ENCODE assay signal across 8 mouse cellular contexts in genomic region chr6:92534226-92535031, GRCm38 (mm10).
DNase-seq lines count a peak whose midpoint lies in the region; ATAC-seq and TF ChIP-seq lines count a peak whose summit lies in the region.

No protein-coding gene starts in this region.

- no peaks in the 10 kb centered on the region for H3K36me3 ChIP-seq in embryonic facial prominence, embryonic 14.5 days (ENCODE audit: control insufficient read depth, insufficient read depth, low read length)
- no peaks in the 10 kb centered on the region for H3K36me3 ChIP-seq in kidney, adult 2 months (ENCODE audit: control insufficient read depth, insufficient read depth, low read length)
- no peaks in the 10 kb centered on the region for H3K36me3 ChIP-seq in limb, embryonic 10.5 days
- H3K36me3 ChIP-seq in midbrain, embryonic 13.5 days, result no peaks in the 10 kb centered on the region
- no peaks in the 10 kb centered on the region for H3K36me3 ChIP-seq in stomach, embryonic 15.5 days

- H3K4me3 ChIP-seq in embryonic facial prominence, embryonic 14.5 days (ENCODE audit: low read depth, low read length), result peak overlapping the region; percentile 41
- peak overlapping the region; percentile 64 for H3K4me3 ChIP-seq in kidney, adult 2 months (ENCODE audit: insufficient read depth, low read depth, low read length)
- peak overlapping the region; percentile 52 for H3K4me3 ChIP-seq in limb, embryonic 10.5 days
- H3K4me3 ChIP-seq in midbrain, embryonic 13.5 days (replicated peaks), result peak overlapping the region; percentile 26
- H3K4me3 ChIP-seq in stomach, embryonic 15.5 days (replicated peaks), result peak overlapping the region; percentile 55

- peak; percentile 94 for ATAC-seq in embryonic facial prominence, embryonic 14.5 days (ENCODE audit: low read depth)
- 0 out of 2 replicates have a peak, but pooled peaks have one; percentile 56 for ATAC-seq in midbrain, embryonic 13.5 days
- ATAC-seq in stomach, embryonic 15.5 days (ENCODE audit: insufficient read depth, low FRiP score, low read depth), result peak; percentile 90; the same call in 1 of the 2 replicates

- peaks cover 16% of the 10 kb centered on the region for H3K4me1 ChIP-seq in embryonic facial prominence, embryonic 14.5 days (ENCODE audit: control insufficient read depth, insufficient read depth, low read length)
- no peaks in the 10 kb centered on the region for H3K4me1 ChIP-seq in kidney, adult 2 months (ENCODE audit: control insufficient read depth, insufficient read depth, low read length)
- H3K4me1 ChIP-seq in limb, embryonic 10.5 days, result peaks cover 19% of the 10 kb centered on the region
- H3K4me1 ChIP-seq in midbrain, embryonic 13.5 days (replicated peaks), result peaks cover 15% of the 10 kb centered on the region
- H3K4me1 ChIP-seq in stomach, embryonic 15.5 days, result 0 out of 2 replicates have a peak, but pooled peaks cover 6% of the 10 kb centered on the region

- no peak for TF ChIP-seq CTCF in kidney, adult 2 months (conservative IDR thresholded peaks at IDR 0.05; ENCODE audit: insufficient read depth, insufficient read length, low read depth, low read length)

- no peaks in the 10 kb centered on the region for H3K27me3 ChIP-seq in embryonic facial prominence, embryonic 14.5 days (replicated peaks; ENCODE audit: control insufficient read depth, insufficient read depth, low read length)
- H3K27me3 ChIP-seq in kidney, adult 2 months (replicated peaks; ENCODE audit: control insufficient read depth, insufficient read depth, low read length), result no peaks in the 10 kb centered on the region
- H3K27me3 ChIP-seq in limb, embryonic 10.5 days (ENCODE audit: low read depth, poor library complexity, severe bottlenecking), result no peaks in the 10 kb centered on the region
- H3K27me3 ChIP-seq in midbrain, embryonic 13.5 days, result no peaks in the 10 kb centered on the region
- no peaks in the 10 kb centered on the region for H3K27me3 ChIP-seq in stomach, embryonic 15.5 days (replicated peaks)

- no peak overlapping the region for H3K27ac ChIP-seq in embryonic facial prominence, embryonic 14.5 days (replicated peaks; ENCODE audit: low read depth, low read length)
- no peak overlapping the region for H3K27ac ChIP-seq in kidney, adult 2 months (ENCODE audit: insufficient read depth, low read depth, low read length)
- H3K27ac ChIP-seq in limb, embryonic 10.5 days, result peak overlapping the region; percentile 73
- H3K27ac ChIP-seq in midbrain, embryonic 13.5 days, result peak overlapping the region; percentile 27; the same call in 1 of the 2 replicates
- peak overlapping the region; percentile 88 for H3K27ac ChIP-seq in stomach, embryonic 15.5 days

- H3K9me3 ChIP-seq in embryonic facial prominence, embryonic 14.5 days (ENCODE audit: control insufficient read depth, low read length), result no peaks in the 10 kb centered on the region
- no peaks in the 10 kb centered on the region for H3K9me3 ChIP-seq in limb, embryonic 10.5 days (replicated peaks)
- H3K9me3 ChIP-seq in midbrain, embryonic 13.5 days, result no peaks in the 10 kb centered on the region
- no peaks in the 10 kb centered on the region for H3K9me3 ChIP-seq in stomach, embryonic 15.5 days

- TF ChIP-seq POLR2A in kidney, adult 2 months (IDR thresholded peaks at IDR 0.05; ENCODE audit: low read depth, low read length), result no peak

- H3K4me2 ChIP-seq in embryonic facial prominence, embryonic 14.5 days (ENCODE audit: low read depth, low read length), result peak overlapping the region; percentile 66
- H3K4me2 ChIP-seq in midbrain, embryonic 13.5 days (replicated peaks), result peak overlapping the region; percentile 51
- H3K4me2 ChIP-seq in stomach, embryonic 15.5 days, result peak overlapping the region; percentile 60

- peak overlapping the region; percentile 63 for H3K9ac ChIP-seq in embryonic facial prominence, embryonic 14.5 days (ENCODE audit: low read depth, low read length)
- no peak overlapping the region for H3K9ac ChIP-seq in midbrain, embryonic 13.5 days (replicated peaks)
- H3K9ac ChIP-seq in stomach, embryonic 15.5 days, result peak overlapping the region; percentile 41; the same call in 1 of the 2 replicates

- WGBS in embryonic facial prominence, embryonic 14.5 days, result 13% methylated on average over 11 of the region's 11 CpGs
- whole genome bisulfite sequencing in kidney, adult 2 months, result 14% methylated on average over 11 of the region's 11 CpGs
- 9% methylated on average over 11 of the region's 11 CpGs for WGBS in limb, embryonic 10.5 days
- WGBS in midbrain, embryonic 13.5 days, result 15% methylated on average over 11 of the region's 11 CpGs
- WGBS in stomach, embryonic 15.5 days, result 10% methylated on average over 11 of the region's 11 CpGs

- DNase-seq in adrenal gland, adult 8-10 months, result peak; percentile 50
- peak; percentile 81 for DNase-seq in embryonic facial prominence, embryonic 14.5 days (ENCODE audit: low spot score)
- DNase-seq in heart, adult 9 months (ENCODE audit: low spot score in 2 of 2), result peak; percentile 68 to 81
- peak; percentile 62 for DNase-seq in kidney, adult 2 months
- peak; percentile 49 for DNase-seq in limb, embryonic 10.5 days (ENCODE audit: low spot score)
- no peak for DNase-seq in T-cell, adult 2 months (ENCODE audit: low spot score)

Comparison
In these comparisons a context has a peak if more than half of its experiments do, and no peak if none do; other contexts are left out.
1. H3K27ac ChIP-seq: peak in limb, embryonic 10.5 days (single experiment), midbrain, embryonic 13.5 days (single experiment) and stomach, embryonic 15.5 days (single experiment); none in embryonic facial prominence, embryonic 14.5 days (single experiment) and kidney, adult 2 months (single experiment).
2. Peak in every context shown above with its lines, with median percentiles within 50 percentile points of each other: ATAC-seq, H3K4me2 ChIP-seq and H3K4me3 ChIP-seq.